Mouse (Mus musculus) thymus, adult 18-20 months (tissue): Measurements from ENCODE around the gene Slc6a16.

Experiments used
- DNase-seq, 2 experiments: peaks; one replicate each; pipeline ENCODE4 v3.0.0; 2022; ENCODE audit warnings: mixed read lengths in 2 of 2

Slc6a16 gene

GRCm38 (mm10) chr7:45313495-45313894 is 72.6 kb downstream of the Slc6a16 start:
- no peak for DNase-seq

- no peak for DNase-seq
These were observed 74.4 kb downstream of the Slc6a16 start for GRCm38 (mm10) chr7:45315182-45315701.

- DNase-seq: no peak
These were observed 75.7 kb downstream of the Slc6a16 start for GRCm38 (mm10) chr7:45316536-45316935.

GRCm38 (mm10) chr7:45322245-45322644 is 81.4 kb downstream of the Slc6a16 start:
- DNase-seq: no peak
